Mouse (Mus musculus) retina, postnatal 7 days (tissue): ENCODE data around the gene Lrmda.

Experiments used
- DNase-seq: peaks from one replicate; pipeline ENCODE4 v3.0.0-alpha.2; 2012; ENCODE audit warnings: low read depth, low spot score

Lrmda gene

DNA sequence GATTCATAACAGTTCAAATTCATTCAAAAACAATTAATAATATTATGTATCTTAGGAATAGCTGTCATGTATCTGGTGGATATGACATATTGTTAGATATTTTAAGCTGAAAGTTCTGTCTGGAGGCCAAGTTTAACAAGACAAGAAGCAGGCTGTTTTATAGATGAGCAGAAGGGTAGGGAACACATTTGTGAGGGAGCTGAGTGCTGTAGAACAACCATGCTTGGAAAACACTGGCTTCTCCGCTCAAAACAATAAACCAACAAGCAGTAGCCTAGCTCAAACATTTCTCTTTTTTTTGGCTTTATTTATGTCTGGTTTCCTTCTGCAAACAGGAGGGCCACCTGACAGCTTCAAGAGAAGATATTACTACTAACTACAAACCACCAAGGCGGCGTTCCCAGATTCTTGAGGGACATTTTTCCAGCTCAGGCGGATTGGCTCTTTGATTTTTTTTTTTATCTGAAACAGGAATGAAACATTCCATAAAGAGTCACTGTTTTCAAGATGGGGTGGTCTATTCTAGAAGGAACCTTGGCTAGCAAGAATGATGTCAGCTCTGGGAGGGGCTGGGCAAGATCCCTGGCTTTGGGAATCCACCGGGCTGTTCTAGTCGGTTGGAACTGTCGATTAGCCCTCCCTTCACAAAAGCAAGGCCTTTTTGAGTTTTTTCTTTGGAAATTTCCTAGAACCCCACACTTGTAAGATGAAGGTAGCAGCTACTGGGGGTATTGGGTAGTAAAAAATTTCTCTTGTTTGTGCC is 304.2 kb downstream of the Lrmda start:
- DNase-seq, result no peak

DNA sequence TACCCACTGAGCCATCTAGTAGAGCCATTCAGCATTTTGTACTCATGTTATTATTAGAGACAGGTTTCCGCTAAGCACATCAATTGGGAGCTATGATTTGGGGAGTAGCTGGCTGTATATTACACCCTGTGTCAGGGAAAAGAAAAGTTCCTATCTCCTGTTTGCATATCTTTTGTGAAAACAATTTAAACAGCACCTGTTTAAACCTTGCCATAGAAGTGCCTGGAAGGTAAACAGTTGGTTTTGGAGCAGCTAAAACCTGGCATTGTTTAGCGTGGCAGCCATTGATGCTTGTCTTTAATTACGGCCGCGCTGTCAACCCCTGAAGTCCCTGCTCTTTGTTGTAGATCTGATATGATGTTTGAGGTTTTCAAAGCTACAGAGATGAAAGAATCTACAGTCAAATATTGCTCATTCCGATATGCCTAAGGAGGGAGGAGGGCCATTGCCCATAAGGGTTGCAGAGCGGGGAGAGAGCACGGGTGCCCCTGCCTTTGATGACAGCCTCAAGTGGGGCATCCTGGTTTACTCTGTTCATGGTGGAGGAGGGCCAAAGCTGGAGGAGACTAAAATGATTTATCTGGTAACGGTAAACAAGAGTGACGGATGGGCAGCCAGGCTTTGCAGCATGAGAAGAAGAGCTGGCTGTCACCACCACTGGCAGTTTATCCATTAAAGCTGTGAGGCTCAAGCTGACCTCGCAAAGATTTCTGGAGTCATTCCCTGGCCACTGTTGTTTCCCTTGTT is 306.9 kb downstream of the Lrmda start:
- DNase-seq, result no peak

- no peak for DNase-seq
Measured at GRCm38 (mm10) chr14:22329191-22329590, 309.7 kb downstream of the Lrmda start.

GRCm38 (mm10) chr14:22335101-22335820 is 315.7 kb downstream of the Lrmda start:
- DNase-seq, result no peak

DNA sequence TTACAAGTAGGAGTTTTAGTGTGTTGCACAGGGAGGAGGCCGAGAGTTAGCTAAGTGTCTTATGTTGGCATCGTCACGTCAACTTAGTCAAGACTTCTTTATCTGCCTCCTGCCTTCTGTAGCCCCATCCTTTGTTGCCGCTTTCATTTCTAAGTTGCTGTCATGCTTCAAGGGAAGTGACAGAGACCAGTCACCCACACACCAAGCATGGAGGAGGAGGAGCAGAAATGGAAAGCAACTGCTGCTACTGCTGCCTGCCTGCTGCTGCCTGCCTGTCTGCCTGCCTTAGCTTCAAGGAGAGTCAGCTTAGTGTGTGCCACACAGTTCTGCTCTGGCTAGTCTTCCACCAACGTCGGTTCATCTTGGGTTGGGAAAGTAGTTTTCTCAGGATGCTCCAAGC is 319.7 kb downstream of the Lrmda start:
- DNase-seq, result no peak

DNA sequence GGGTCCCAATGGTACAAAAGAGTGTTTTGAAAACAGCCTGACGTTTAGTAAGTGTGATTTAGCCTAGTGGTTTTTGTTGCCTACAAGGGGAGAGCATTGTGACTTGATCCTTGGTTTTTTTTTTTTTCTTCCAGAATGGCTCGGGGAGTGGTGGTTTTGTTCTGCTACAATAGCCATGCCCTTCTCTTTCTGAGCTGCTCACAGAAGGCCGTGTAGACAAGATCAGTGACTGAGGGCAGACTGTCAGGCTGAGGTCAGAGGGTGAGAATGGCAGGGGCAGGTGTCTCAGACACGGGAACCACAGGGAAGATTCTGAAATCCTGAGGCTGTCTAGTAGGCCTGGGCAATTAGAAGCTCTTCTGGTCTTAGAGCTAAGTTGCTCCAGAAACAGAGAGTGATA is 323.8 kb downstream of the Lrmda start:
- DNase-seq, result no peak

GRCm38 (mm10) chr14:22345248-22345647 is 325.7 kb downstream of the Lrmda start:
- DNase-seq, result no peak

GRCm38 (mm10) chr14:22353626-22354025 is 334.1 kb downstream of the Lrmda start:
- DNase-seq, result no peak

DNA sequence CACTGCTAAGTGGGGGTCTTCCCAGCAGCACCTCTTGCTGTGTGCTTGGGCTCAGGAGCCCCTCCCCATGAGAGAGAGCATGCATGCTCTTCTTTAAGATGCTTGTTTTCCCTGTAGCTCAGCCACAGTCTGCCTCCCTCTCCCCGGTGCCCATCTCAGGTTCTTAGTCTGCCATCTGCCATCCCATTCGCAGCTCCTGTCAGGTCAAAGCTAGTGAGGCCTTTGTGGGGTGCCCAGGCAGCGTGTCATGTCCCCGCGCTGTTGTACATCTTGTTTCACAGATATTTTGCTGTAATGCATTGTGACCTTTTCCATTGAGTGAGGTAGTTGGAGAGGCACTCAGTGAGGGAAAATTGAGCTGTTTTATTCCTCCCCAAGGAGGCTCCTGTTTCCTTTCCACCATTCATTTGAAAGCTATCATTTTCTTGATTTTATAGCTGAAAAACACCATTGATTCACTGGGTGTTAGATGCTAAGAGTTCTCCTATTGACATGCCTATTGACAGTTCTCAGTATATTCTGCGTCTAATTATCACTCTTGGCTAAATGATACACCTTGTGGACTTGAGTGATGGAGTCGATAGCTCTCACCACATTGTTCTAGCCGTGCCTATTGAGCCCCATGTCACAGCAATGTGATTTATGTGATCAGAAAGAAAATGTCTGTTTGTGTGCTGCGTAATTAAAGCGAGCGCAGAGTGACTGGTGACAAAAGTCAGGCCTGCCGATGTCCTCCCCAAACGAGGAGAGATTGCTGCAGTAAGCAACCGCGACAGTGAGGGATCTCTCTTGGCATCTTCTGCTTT is 335.5 kb downstream of the Lrmda start:
- no peak for DNase-seq

- no peak for DNase-seq
Measured at GRCm38 (mm10) chr14:22357991-22358503, 338.5 kb downstream of the Lrmda start.

- no peak for DNase-seq
Measured at GRCm38 (mm10) chr14:22364010-22364748, 344.7 kb downstream of the Lrmda start.

GRCm38 (mm10) chr14:22364771-22365355 is 345.4 kb downstream of the Lrmda start:
- DNase-seq, result no peak

- DNase-seq, result no peak
Measured at GRCm38 (mm10) chr14:22367615-22368014, 348.1 kb downstream of the Lrmda start.

GRCm38 (mm10) chr14:22371136-22371535 is 351.6 kb downstream of the Lrmda start:
- no peak for DNase-seq

- DNase-seq, result no peak
Measured at GRCm38 (mm10) chr14:22372666-22373360, 353.3 kb downstream of the Lrmda start.

- no peak for DNase-seq
Measured at GRCm38 (mm10) chr14:22373361-22373745, 353.8 kb downstream of the Lrmda start.

DNA sequence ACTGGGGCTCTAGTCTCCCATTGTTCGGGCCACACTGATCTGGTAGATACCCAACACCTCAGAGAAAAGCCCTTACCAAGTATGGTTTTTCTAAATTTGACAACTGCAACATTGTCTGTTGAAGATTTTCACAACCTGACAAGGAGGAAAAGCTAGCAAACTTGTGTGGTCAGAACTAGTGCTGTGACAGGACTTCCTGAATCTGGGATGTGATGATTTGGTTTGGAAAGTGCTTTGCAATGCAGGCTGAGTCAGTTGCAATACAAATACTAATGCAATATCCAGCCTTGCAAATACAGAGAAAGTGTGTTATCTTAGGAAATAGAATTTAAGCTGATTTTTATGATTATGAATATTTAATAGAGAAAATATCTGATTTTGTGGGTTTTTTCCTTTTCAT is 357.6 kb downstream of the Lrmda start:
- DNase-seq, result no peak

DNA sequence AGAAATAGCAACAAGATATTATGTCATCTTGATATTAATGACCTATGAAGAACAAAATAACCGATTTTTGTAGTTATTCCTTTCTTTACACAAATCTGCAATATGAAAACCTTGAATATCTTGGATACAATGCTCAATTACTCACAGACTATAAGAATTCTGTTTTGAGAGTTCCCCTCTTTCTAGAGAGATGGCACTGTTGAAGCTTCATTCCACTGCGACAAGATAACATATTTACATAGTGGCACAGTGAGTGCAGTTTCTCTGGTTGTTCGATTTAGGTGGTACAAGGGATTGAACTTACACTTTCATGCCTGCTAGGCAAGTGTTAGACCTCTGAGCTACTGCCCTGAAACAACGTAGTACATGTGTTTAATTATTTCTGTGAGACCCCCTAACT is 362.6 kb downstream of the Lrmda start:
- DNase-seq, result no peak

DNA sequence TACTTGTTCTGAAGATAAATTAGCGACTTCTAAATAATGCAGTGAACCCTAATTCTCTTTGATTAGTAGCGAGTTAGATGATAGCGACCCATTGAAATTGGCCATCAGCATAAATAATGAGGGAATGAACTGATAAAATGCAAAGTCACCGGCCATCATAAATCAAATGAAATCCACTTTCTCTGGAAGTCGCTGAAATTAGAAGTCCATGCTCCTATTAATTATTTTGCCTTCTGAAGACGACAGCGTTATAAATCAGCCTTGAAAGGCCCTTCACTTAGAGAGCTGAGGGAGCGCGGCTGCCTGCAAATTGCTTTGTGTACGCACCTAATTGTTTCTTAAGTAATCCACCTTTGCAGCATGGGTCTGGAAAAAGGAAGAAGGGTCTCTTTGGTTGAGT is 374.1 kb downstream of the Lrmda start:
- DNase-seq, result no peak

- no peak for DNase-seq
Measured at GRCm38 (mm10) chr14:22402411-22402810, 382.9 kb downstream of the Lrmda start.
